Comparison of ENCODE assay signal across 34 mouse cellular contexts in the genomic region with DNA sequence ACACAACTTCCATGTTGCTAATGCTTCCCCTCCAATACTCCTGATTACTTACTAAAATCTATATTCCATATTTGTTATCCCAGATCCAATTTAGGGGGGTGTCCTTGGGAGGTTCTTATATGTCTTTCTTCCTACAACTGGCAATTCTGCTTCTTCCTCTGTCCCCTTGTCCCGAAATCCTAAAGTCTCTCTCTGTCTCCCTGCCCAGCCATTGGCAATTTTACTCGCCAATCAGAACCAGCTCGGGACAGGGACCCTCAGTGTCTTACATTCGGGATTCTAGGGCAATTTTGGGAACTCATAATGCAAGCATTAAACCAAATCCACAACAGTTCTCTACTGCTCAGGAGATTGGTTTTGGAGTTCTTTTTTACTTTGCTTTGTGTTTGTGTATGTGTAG.
"Had no signal": no experiment of that assay in that cellular context is flagged by ENCODE, and none has a peak within 500 bp of the region (broad histone marks: within the 10 kb centered on the region; RNA-seq: fewer than 3 reads in every experiment).

No protein-coding gene starts in this region.

- H3K4me3 ChIP-seq: heart, embryonic 12.5 days; heart, embryonic 13.5 days; heart, embryonic 15.5 days; hindbrain, embryonic 10.5 days; hindbrain, embryonic 12.5 days; hindbrain, embryonic 13.5 days; hindbrain, embryonic 15.5 days; intestine, embryonic 15.5 days; kidney, embryonic 15.5 days; layer of hippocampus, adult 2 months; left cerebral cortex, adult 2 months had no signal

- H3K27ac ChIP-seq: heart, embryonic 13.5 days; heart, embryonic 15.5 days; hindbrain, embryonic 10.5 days; hindbrain, embryonic 12.5 days; hindbrain, embryonic 13.5 days; hindbrain, embryonic 14.5 days; hindbrain, embryonic 15.5 days; hindbrain, postnatal 0 days; intestine, embryonic 15.5 days; kidney, embryonic 15.5 days; kidney, postnatal 0 days; layer of hippocampus, adult 2 months; left cerebral cortex, adult 2 months had no signal

- H3K9me3 ChIP-seq: heart, embryonic 12.5 days; heart, embryonic 13.5 days; heart, embryonic 15.5 days; hindbrain, embryonic 10.5 days; hindbrain, embryonic 12.5 days; hindbrain, embryonic 13.5 days; hindbrain, embryonic 15.5 days; intestine, embryonic 15.5 days; kidney, embryonic 15.5 days had no signal

- H3K4me2 ChIP-seq: heart, embryonic 11.5 days; heart, embryonic 12.5 days; heart, embryonic 13.5 days; heart, embryonic 15.5 days; hindbrain, embryonic 12.5 days; hindbrain, embryonic 13.5 days; hindbrain, embryonic 14.5 days; hindbrain, embryonic 15.5 days; intestine, embryonic 15.5 days; kidney, embryonic 15.5 days had no signal

- H3K4me1 ChIP-seq: hindbrain, embryonic 12.5 days; intestine, embryonic 15.5 days had no signal

- H3K9ac ChIP-seq: heart, embryonic 12.5 days; heart, embryonic 13.5 days; heart, embryonic 15.5 days; hindbrain, embryonic 12.5 days; hindbrain, embryonic 13.5 days; hindbrain, embryonic 14.5 days; hindbrain, embryonic 15.5 days; intestine, embryonic 15.5 days; kidney, embryonic 15.5 days had no signal

- H3K27me3 ChIP-seq: heart, embryonic 12.5 days; heart, embryonic 13.5 days; heart, embryonic 15.5 days; hindbrain, embryonic 12.5 days; hindbrain, embryonic 13.5 days; hindbrain, embryonic 15.5 days; intestine, embryonic 15.5 days; kidney, embryonic 15.5 days had no signal

- ATAC-seq: hindbrain, embryonic 16.5 days; hindbrain, postnatal 0 days; inflammation-experienced regulatory T-cells, adult 6 months; intestine, embryonic 15.5 days; intestine, embryonic 16.5 days; intestine, postnatal 0 days had no signal

- H3K36me3 ChIP-seq: heart, embryonic 12.5 days; heart, embryonic 15.5 days; hindbrain, embryonic 10.5 days; hindbrain, embryonic 12.5 days; hindbrain, embryonic 13.5 days; hindbrain, embryonic 15.5 days; intestine, embryonic 15.5 days had no signal

- DNase-seq: heart, postnatal 10 days; heart, postnatal 36 days; heart, postnatal 4 days; kidney, adult 11 months; kidney, adult 18-20 months; kidney, adult 2 months; kidney, adult 8-10 months; kidney, adult 9 months; kidney, postnatal 10 days; kidney, postnatal 14 days; kidney, postnatal 25 days; kidney, postnatal 36 days; kidney, postnatal 4 days; layer of hippocampus, adult 9-11 months; layer of hippocampus, postnatal 36 days had no signal
